Mouse (Mus musculus) C2C12 (cell line): ENCODE data around the gene H2bfm. TPM values are rescaled to one million over a fixed set of nuclear protein-coding genes. Genes with fewer than 3 reads are reported as not detected.
"Not testable (repeated sequence)": the region's sequence is repeated elsewhere in the genome, so short reads cannot be mapped to it uniquely, and the experiment has no call there.

ENCODE experiments used
- H3K27me3 ChIP-seq: one replicate; pipeline ENCODE4 v1.6.1; 2011; ENCODE audit not compliant: control insufficient read depth, insufficient read depth, insufficient read length
- H3K36me3 ChIP-seq: one replicate; pipeline ENCODE4 v1.6.1; 2011; ENCODE audit not compliant: control insufficient read depth, insufficient read depth
- H3K4me3 ChIP-seq: one replicate; pipeline ENCODE4 v1.5.1; 2011; ENCODE audit warnings: mild to moderate bottlenecking, control low read depth; ENCODE audit not compliant: poor library complexity, insufficient read depth, severe bottlenecking
- H3K79me2 ChIP-seq: one replicate; pipeline ENCODE4 v1.6.1; 2011; ENCODE audit not compliant: control insufficient read depth, insufficient read depth
- H3K79me3 ChIP-seq: one replicate; pipeline ENCODE4 v1.6.1; 2011; ENCODE audit warnings: low read depth, control low read depth
- H3ac ChIP-seq: one replicate; pipeline ENCODE3; 2011; ENCODE audit warnings: low read depth; ENCODE audit not compliant: control insufficient read depth, insufficient read length
- CEBPB ChIP-seq: IDR thresholded peaks from one replicate; pipeline ENCODE4 v1.6.1; 2011; ENCODE audit warnings: low read depth, mild to moderate bottlenecking, control low read depth, moderate library complexity
- CTCF ChIP-seq: IDR thresholded peaks from one replicate; pipeline ENCODE4 v1.5.1; 2011; ENCODE audit not compliant: control insufficient read depth, insufficient read depth, insufficient read length
- FOSL1 ChIP-seq: IDR thresholded peaks from one replicate; pipeline ENCODE4 v1.8.0; 2011; ENCODE audit warnings: mild to moderate bottlenecking, low read length; ENCODE audit not compliant: poor library complexity, insufficient read depth, severe bottlenecking
- MAX ChIP-seq: IDR thresholded peaks from one replicate; pipeline ENCODE4 v1.6.1; 2011; ENCODE audit warnings: mild to moderate bottlenecking, control low read depth
- MYOD1 ChIP-seq: IDR thresholded peaks from one replicate; pipeline ENCODE4 v1.6.1; 2011; ENCODE audit warnings: low read depth; ENCODE audit not compliant: control insufficient read depth, insufficient read length
- MYOG ChIP-seq: IDR thresholded peaks from one replicate; pipeline ENCODE4 v1.6.1; 2011; ENCODE audit not compliant: control insufficient read depth, insufficient read length; ENCODE audit errors: extremely low read depth
- USF1 ChIP-seq: IDR thresholded peaks from one replicate; pipeline ENCODE4 v1.6.1; 2011; ENCODE audit warnings: low read depth, mild to moderate bottlenecking, control low read depth, moderate library complexity
- polyA plus RNA-seq: library from polyadenylated mRNA; unstranded; fragments of >200 nt; fragmentation: generic; extraction: Trizol; gene quantifications from one replicate; pipeline ENCODE4 v1.2.1, GENCODE M21; 2012; ENCODE audit warnings: missing spikeins

H2bfm gene
- polyA plus RNA-seq, 1 experiment: not detected

DNA sequence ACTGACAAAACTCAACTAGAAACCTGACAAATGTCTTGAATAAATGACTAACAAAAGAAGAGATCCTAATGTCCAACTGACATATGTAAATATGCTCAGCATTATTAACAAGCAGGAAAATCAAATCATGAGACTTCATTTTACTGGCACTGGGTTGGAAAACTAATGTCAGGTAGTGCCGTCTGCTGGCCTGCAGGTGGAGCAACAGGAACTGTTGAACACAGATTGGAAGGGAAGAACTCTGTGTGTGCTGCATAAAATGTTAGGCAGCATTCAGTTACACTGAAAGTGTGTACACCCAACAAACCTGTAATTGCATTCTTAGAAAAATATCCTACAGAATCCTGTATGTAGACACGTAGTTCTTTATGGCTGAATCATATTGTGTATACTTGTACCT is 32.6 kb downstream of the H2bfm start:
- TF ChIP-seq MYOD1 (no peak), CEBPB (no peak), MYOG (no peak), MAX (no peak), USF1 (no peak), CTCF (no peak), FOSL1 (no peak)
- Histone ChIP-seq H3K79me2 (no peaks in the 10 kb centered on the region), H3ac (no peak overlapping the region), H3K4me3 (no peak overlapping the region), H3K79me3 (no peaks in the 10 kb centered on the region), H3K27me3 (no peaks in the 10 kb centered on the region), H3K36me3 (no peaks in the 10 kb centered on the region)

DNA sequence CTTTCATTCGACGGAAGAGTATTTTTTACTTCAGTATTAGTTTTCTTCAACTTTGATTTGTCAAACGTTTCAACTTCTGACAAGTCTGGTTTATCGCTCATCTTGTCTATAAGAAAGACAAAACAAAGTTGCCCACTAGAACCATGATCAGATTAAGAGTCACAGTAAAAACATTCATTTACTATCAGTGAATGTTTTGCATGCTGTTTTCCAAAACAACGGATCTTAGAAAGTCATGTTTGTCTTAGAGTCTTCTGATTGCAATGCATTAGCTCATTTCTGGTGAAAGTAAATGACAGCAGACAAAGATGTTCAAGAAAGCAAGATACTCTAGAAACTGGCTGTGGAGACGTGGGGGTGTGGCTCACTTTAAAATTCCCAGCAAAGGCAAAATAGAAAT is 48.3 kb downstream of the H2bfm start, which contains the start of gene Tmsb15b2:
Gene Tmsb15b2, minus strand, starts transcription at position 101 of the 400 bp plus-strand sequence.
- not testable (repeated sequence) for H3K79me2 ChIP-seq, H3K4me3 ChIP-seq, H3K36me3 ChIP-seq, H3K79me3 ChIP-seq, H3ac ChIP-seq, H3K27me3 ChIP-seq

DNA sequence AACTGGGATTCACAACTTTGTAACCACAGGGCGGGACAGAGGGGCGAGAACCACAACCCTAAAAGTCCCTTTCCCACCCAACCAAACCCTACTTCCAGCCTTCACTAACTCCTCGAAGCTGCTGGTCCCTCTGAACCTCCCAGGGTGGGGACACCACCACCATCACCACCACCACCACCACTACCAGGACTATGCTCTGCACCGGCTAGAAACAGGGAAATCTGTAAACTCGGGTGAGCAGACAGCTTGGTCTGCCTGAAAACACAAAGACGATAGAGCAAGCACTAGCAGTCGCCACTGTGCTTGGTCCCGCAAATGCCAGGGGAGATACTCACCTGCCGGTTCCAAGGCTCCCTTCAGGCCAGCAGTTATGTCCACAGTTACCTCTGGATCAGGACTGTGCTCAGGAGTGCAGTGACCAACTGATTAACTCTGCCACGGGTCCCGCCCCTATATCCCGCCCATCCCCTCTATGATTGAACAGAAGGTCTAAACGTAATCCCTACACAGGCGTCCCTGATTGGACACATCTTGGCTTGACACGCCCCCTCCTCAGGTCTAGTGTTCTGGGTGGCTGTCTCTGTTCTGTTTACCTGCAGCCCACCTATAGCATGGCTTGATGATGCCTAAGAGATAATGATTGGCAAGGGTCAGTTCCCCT is 49.4 kb downstream of the H2bfm start, which contains the start of the genes Tmsb15l and Tmsb15b1:
Gene Tmsb15l, minus strand, starts transcription at position 446 of the 661 bp plus-strand sequence.
Gene Tmsb15b1, minus strand, starts transcription at position 451 of the 661 bp plus-strand sequence.
- no peaks in the 10 kb centered on the region for H3K79me2 ChIP-seq
- no peaks in the 10 kb centered on the region for H3K36me3 ChIP-seq
- H3K27me3 ChIP-seq: no peaks in the 10 kb centered on the region
- TF ChIP-seq FOSL1 (no peak), MYOD1 (no peak), CEBPB (no peak), MYOG (no peak), CTCF (no peak), USF1 (no peak), MAX (no peak)
- no peaks in the 10 kb centered on the region for H3K79me3 ChIP-seq
- H3ac ChIP-seq: no peak within 1 kb of the TSS
- H3K4me3 ChIP-seq: no peak within 1 kb of the TSS

Other genes starting within 250 kb of the H2bfm start
- gene Tceal1, start 219.3 kb upstream of the H2bfm start, polyA plus RNA-seq: 0.42 TPM
- gene Morf4l2, start 183.6 kb upstream of the H2bfm start, polyA plus RNA-seq: 225 TPM
- gene Glra4, start 147.2 kb upstream of the H2bfm start, polyA plus RNA-seq: not detected
- gene Plp1, start 104.7 kb upstream of the H2bfm start, polyA plus RNA-seq: 0.04 TPM
- not detected for gene Rab9b, start 58.6 kb upstream of the H2bfm start, polyA plus RNA-seq
- not detected for gene Tmsb15b2, start 48.2 kb downstream of the H2bfm start, polyA plus RNA-seq
- 0.07 TPM for gene Tmsb15l, start 49.5 kb downstream of the H2bfm start, polyA plus RNA-seq
- not detected for gene Tmsb15b1, start 49.5 kb downstream of the H2bfm start, polyA plus RNA-seq
- 0.04 TPM for gene Zcchc18, start 65.8 kb downstream of the H2bfm start, polyA plus RNA-seq
- 1.6 TPM for gene Slc25a53, start 111.0 kb downstream of the H2bfm start, polyA plus RNA-seq
- gene Fam199x, start 122.3 kb downstream of the H2bfm start, polyA plus RNA-seq: 0.97 TPM
- gene Esx1, start 194.8 kb downstream of the H2bfm start, polyA plus RNA-seq: 0.15 TPM